Mouse (Mus musculus): ENCODE results near the gene Ccr7. TPM values are rescaled to one million over a fixed set of nuclear protein-coding genes. Genes with fewer than 3 reads are reported as not detected.

Ccr7 gene
- polyA plus RNA-seq, 1 experiment from 2014 or later: not detected

GRCm38 (mm10) chr11:99132091-99132730 lies 22.7 kb downstream of the Ccr7 start:
- H3K4me1 ChIP-seq: peaks cover 15% of the 10 kb centered on the region
- no peaks in the 10 kb centered on the region for H3K27me3 ChIP-seq
- 1% methylated on average over 11 of the region's 11 CpGs for WGBS
- no peaks in the 10 kb centered on the region for H3K9me3 ChIP-seq (replicated peaks)
- peak overlapping the region; percentile 62 for H3K27ac ChIP-seq
- peak overlapping the region; percentile 52 for H3K9ac ChIP-seq
- no peaks in the 10 kb centered on the region for H3K36me3 ChIP-seq (ENCODE audit: poor library complexity, severe bottlenecking)
- peak overlapping the region; percentile 51 for H3K4me2 ChIP-seq
- H3K4me3 ChIP-seq: peak overlapping the region; percentile 17; the same call in 1 of the 2 replicates
- ATAC-seq: peak; percentile 75; the same call in 1 of the 2 replicates

- Histone ChIP-seq H3K27ac (peak overlapping the region; percentile 62; the same call in 1 of the 2 replicates), H3K4me1 (peaks cover 19% of the 10 kb centered on the region), H3K9ac (no peak overlapping the region), H3K9me3 (replicated peaks) (no peaks in the 10 kb centered on the region), H3K36me3 (ENCODE audit: poor library complexity, severe bottlenecking) (no peaks in the 10 kb centered on the region), H3K27me3 (no peaks in the 10 kb centered on the region), H3K4me3 (no peak overlapping the region), H3K4me2 (no peak overlapping the region; the same call in 1 of the 2 replicates)
- no peak for ATAC-seq
- 55% methylated on average over 12 of the region's 12 CpGs for WGBS
Observed at GRCm38 (mm10) chr11:99131463-99131840, 23.4 kb downstream of the Ccr7 start.

GRCm38 (mm10) chr11:99130736-99131462 lies 24.0 kb downstream of the Ccr7 start:
- no peak for ATAC-seq
- Histone ChIP-seq H3K36me3 (ENCODE audit: poor library complexity, severe bottlenecking) (no peaks in the 10 kb centered on the region), H3K27ac (no peak overlapping the region), H3K4me3 (no peak overlapping the region), H3K4me2 (no peak overlapping the region), H3K27me3 (no peaks in the 10 kb centered on the region), H3K9ac (no peak overlapping the region), H3K4me1 (peaks cover 19% of the 10 kb centered on the region), H3K9me3 (replicated peaks) (no peaks in the 10 kb centered on the region)
- WGBS: 67% methylated on average over 5 of the region's 5 CpGs

- Histone ChIP-seq H3K4me3 (no peak overlapping the region), H3K4me1 (peaks cover 19% of the 10 kb centered on the region), H3K9ac (no peak overlapping the region), H3K9me3 (replicated peaks) (no peaks in the 10 kb centered on the region), H3K36me3 (ENCODE audit: poor library complexity, severe bottlenecking) (no peaks in the 10 kb centered on the region), H3K4me2 (no peak overlapping the region), H3K27me3 (no peaks in the 10 kb centered on the region), H3K27ac (no peak overlapping the region)
- WGBS: 70% methylated on average over 2 of the region's 2 CpGs
- no peak for ATAC-seq
Observed at GRCm38 (mm10) chr11:99129287-99129686, 25.6 kb downstream of the Ccr7 start.

- Histone ChIP-seq H3K27ac (no peak overlapping the region), H3K4me1 (peaks cover 17% of the 10 kb centered on the region), H3K27me3 (no peaks in the 10 kb centered on the region), H3K4me3 (no peak overlapping the region), H3K36me3 (ENCODE audit: poor library complexity, severe bottlenecking) (no peaks in the 10 kb centered on the region), H3K9me3 (replicated peaks) (no peaks in the 10 kb centered on the region), H3K9ac (no peak overlapping the region), H3K4me2 (no peak overlapping the region)
- 83% methylated on average over 18 of the region's 18 CpGs for WGBS
- no peak for ATAC-seq
Observed at GRCm38 (mm10) chr11:99127785-99128682, 26.8 kb downstream of the Ccr7 start.

GRCm38 (mm10) chr11:99126482-99127253 lies 28.2 kb downstream of the Ccr7 start:
- no peak overlapping the region for H3K9ac ChIP-seq
- no peak overlapping the region for H3K4me2 ChIP-seq
- peaks cover 8% of the 10 kb centered on the region for H3K4me1 ChIP-seq
- no peaks in the 10 kb centered on the region for H3K36me3 ChIP-seq (ENCODE audit: poor library complexity, severe bottlenecking)
- WGBS: 42% methylated on average over 5 of the region's 5 CpGs
- H3K4me3 ChIP-seq: no peak overlapping the region
- H3K27ac ChIP-seq: no peak overlapping the region; the same call in 1 of the 2 replicates
- H3K27me3 ChIP-seq: no peaks in the 10 kb centered on the region
- ATAC-seq: no peak
- no peaks in the 10 kb centered on the region for H3K9me3 ChIP-seq (replicated peaks)

- WGBS: 67% methylated on average over 10 of the region's 10 CpGs
- no peak overlapping the region for H3K9ac ChIP-seq
- H3K27ac ChIP-seq: no peak overlapping the region
- H3K4me3 ChIP-seq: no peak overlapping the region
- ATAC-seq: no peak
- no peaks in the 10 kb centered on the region for H3K27me3 ChIP-seq
- H3K4me2 ChIP-seq: no peak overlapping the region
- H3K4me1 ChIP-seq: peaks cover 16% of the 10 kb centered on the region
- H3K9me3 ChIP-seq (replicated peaks): no peaks in the 10 kb centered on the region
- no peaks in the 10 kb centered on the region for H3K36me3 ChIP-seq (ENCODE audit: poor library complexity, severe bottlenecking)
Observed at GRCm38 (mm10) chr11:99124635-99125029, 30.2 kb downstream of the Ccr7 start.

GRCm38 (mm10) chr11:99123977-99124634 lies 30.8 kb downstream of the Ccr7 start:
- Histone ChIP-seq H3K36me3 (ENCODE audit: poor library complexity, severe bottlenecking) (no peaks in the 10 kb centered on the region), H3K9me3 (replicated peaks) (no peaks in the 10 kb centered on the region), H3K27me3 (no peaks in the 10 kb centered on the region), H3K4me2 (no peak overlapping the region), H3K27ac (no peak overlapping the region), H3K4me3 (no peak overlapping the region), H3K9ac (no peak overlapping the region), H3K4me1 (peaks cover 16% of the 10 kb centered on the region)
- WGBS: 34% methylated on average over 15 of the region's 15 CpGs
- ATAC-seq: no peak

- Histone ChIP-seq H3K36me3 (ENCODE audit: poor library complexity, severe bottlenecking) (no peaks in the 10 kb centered on the region), H3K4me3 (no peak overlapping the region), H3K9me3 (replicated peaks) (0 out of 2 replicates have a peak, but pooled peaks cover 5% of the 10 kb centered on the region), H3K4me1 (peaks cover 16% of the 10 kb centered on the region), H3K27me3 (no peaks in the 10 kb centered on the region), H3K9ac (no peak overlapping the region), H3K27ac (0 out of 2 replicates have a peak overlapping the region, but pooled peaks have one; percentile 31), H3K4me2 (no peak overlapping the region)
- 57% methylated on average over 3 of the region's 3 CpGs for WGBS
- ATAC-seq: peak; percentile 43; the same call in 1 of the 2 replicates
Observed at GRCm38 (mm10) chr11:99122703-99123102, 32.2 kb downstream of the Ccr7 start.

- peaks cover 11% of the 10 kb centered on the region for H3K4me1 ChIP-seq
- H3K36me3 ChIP-seq (ENCODE audit: poor library complexity, severe bottlenecking): no peaks in the 10 kb centered on the region
- H3K9ac ChIP-seq: no peak overlapping the region
- H3K4me2 ChIP-seq: no peak overlapping the region
- ATAC-seq: no peak
- 0 out of 2 replicates have a peak, but pooled peaks cover 5% of the 10 kb centered on the region for H3K9me3 ChIP-seq (replicated peaks)
- WGBS: 44% methylated on average over 14 of the region's 14 CpGs
- H3K27me3 ChIP-seq: no peaks in the 10 kb centered on the region
- H3K4me3 ChIP-seq: no peak overlapping the region
- peak overlapping the region; percentile 19; the same call in 1 of the 2 replicates for H3K27ac ChIP-seq
Observed at GRCm38 (mm10) chr11:99121218-99121631, 33.7 kb downstream of the Ccr7 start.

Data from forebrain, embryonic 13.5 days (tissue).